Comparison of ENCODE assay signal across 8 mouse cellular contexts in the genomic region with DNA sequence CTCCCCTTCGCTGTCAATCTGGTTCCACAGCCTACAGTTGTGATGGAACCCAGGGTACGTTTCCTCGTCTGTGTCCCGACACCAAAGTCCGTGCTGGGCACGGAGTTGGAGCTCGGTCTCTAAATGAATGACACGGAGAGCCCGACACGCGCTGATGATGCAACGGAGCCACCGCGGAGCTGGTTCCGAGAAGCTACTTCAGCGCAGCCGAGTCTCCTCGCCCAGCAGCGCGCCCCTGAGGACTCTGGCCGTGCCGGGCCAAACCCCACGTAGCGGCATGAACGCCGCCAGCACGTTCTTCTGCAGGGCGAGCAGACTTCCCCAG. TPM values are rescaled to one million over a fixed set of nuclear protein-coding genes. Genes with fewer than 3 reads are reported as not detected.
DNase-seq lines count a peak whose midpoint lies in the region; ATAC-seq and TF ChIP-seq lines count a peak whose summit lies in the region.

No protein-coding gene starts in this region.

- H3K27me3 ChIP-seq in liver, adult 2 months (ENCODE audit: control insufficient read depth, insufficient read depth, low read length): no peaks in the 10 kb centered on the region
- no peaks in the 10 kb centered on the region for H3K27me3 ChIP-seq in embryonic facial prominence, embryonic 14.5 days (replicated peaks; ENCODE audit: control insufficient read depth, insufficient read depth, low read length)
- H3K27me3 ChIP-seq in intestine, postnatal 0 days (replicated peaks; ENCODE audit: control insufficient read depth, insufficient read depth, low read length): no peaks in the 10 kb centered on the region
- H3K27me3 ChIP-seq in neural tube, embryonic 12.5 days (replicated peaks): no peaks in the 10 kb centered on the region

- WGBS in liver, adult 2 months: under 1% methylated on average over 28 of the region's 28 CpGs
- under 1% methylated on average over 28 of the region's 28 CpGs for WGBS in embryonic facial prominence, embryonic 14.5 days
- WGBS in intestine, postnatal 0 days: under 1% methylated on average over 28 of the region's 28 CpGs
- WGBS in neural tube, embryonic 12.5 days: under 1% methylated on average over 28 of the region's 28 CpGs

- H3K9ac ChIP-seq in liver, adult 2 months (ENCODE audit: low read depth, low read length): peak overlapping the region; percentile 86
- peak overlapping the region; percentile 87 for H3K9ac ChIP-seq in embryonic facial prominence, embryonic 14.5 days (ENCODE audit: low read depth, low read length)
- peak overlapping the region; percentile 79 for H3K9ac ChIP-seq in intestine, postnatal 0 days (ENCODE audit: low read depth, low read length)
- H3K9ac ChIP-seq in neural tube, embryonic 12.5 days: peak overlapping the region; percentile 80

- TF ChIP-seq POLR2A in liver, adult 2 months (IDR thresholded peaks at IDR 0.05; ENCODE audit: extremely low read depth, insufficient read depth, low read length): no peak

- no peak for ATAC-seq in embryonic facial prominence, embryonic 14.5 days (ENCODE audit: low read depth)
- ATAC-seq in intestine, postnatal 0 days: peak; percentile 62
- ATAC-seq in neural tube, embryonic 12.5 days (ENCODE audit: low FRiP score, low read depth): no peak; the same call in 1 of the 2 replicates

- peak overlapping the region; percentile 69 for H3K27ac ChIP-seq in liver, adult 2 months (replicated peaks; ENCODE audit: insufficient read depth, low read depth, low read length)
- H3K27ac ChIP-seq in embryonic facial prominence, embryonic 14.5 days (replicated peaks; ENCODE audit: low read depth, low read length): peak overlapping the region; percentile 87
- peak overlapping the region; percentile 85 for H3K27ac ChIP-seq in intestine, postnatal 0 days (ENCODE audit: low read depth, low read length)
- no peak overlapping the region for H3K27ac ChIP-seq in neural tube, embryonic 12.5 days

- no peak for TF ChIP-seq CTCF in liver, adult 2 months (IDR thresholded peaks at IDR 0.05; ENCODE audit: low read depth, low read length)
- no peak for TF ChIP-seq CTCF in intestine, postnatal 0 days (IDR thresholded peaks at IDR 0.05; ENCODE audit: low read depth)

- H3K4me3 ChIP-seq in liver, adult 2 months (ENCODE audit: insufficient read depth, low read depth, low read length): peak overlapping the region; percentile 75
- peak overlapping the region; percentile 95 for H3K4me3 ChIP-seq in embryonic facial prominence, embryonic 14.5 days (ENCODE audit: low read depth, low read length)
- peak overlapping the region; percentile 74 for H3K4me3 ChIP-seq in intestine, postnatal 0 days (ENCODE audit: low read depth, low read length)
- H3K4me3 ChIP-seq in neural tube, embryonic 12.5 days: peak overlapping the region; percentile 89

- no peaks in the 10 kb centered on the region for H3K36me3 ChIP-seq in liver, adult 2 months (ENCODE audit: control insufficient read depth, insufficient read depth, low read length)
- 0 out of 2 replicates have a peak, but pooled peaks cover 4% of the 10 kb centered on the region for H3K36me3 ChIP-seq in embryonic facial prominence, embryonic 14.5 days (ENCODE audit: control insufficient read depth, insufficient read depth, low read length)
- H3K36me3 ChIP-seq in intestine, postnatal 0 days (ENCODE audit: control insufficient read depth, insufficient read depth): no peaks in the 10 kb centered on the region
- no peaks in the 10 kb centered on the region for H3K36me3 ChIP-seq in neural tube, embryonic 12.5 days

- peaks cover 3% of the 10 kb centered on the region; the same call in 1 of the 2 replicates for H3K79me2 ChIP-seq in liver, adult 2 months (ENCODE audit: control insufficient read depth, insufficient read depth, low read length)

- peaks cover 10% of the 10 kb centered on the region for H3K4me1 ChIP-seq in liver, adult 2 months (ENCODE audit: control insufficient read depth, insufficient read depth, low read length)
- peaks cover 24% of the 10 kb centered on the region for H3K4me1 ChIP-seq in embryonic facial prominence, embryonic 14.5 days (ENCODE audit: control insufficient read depth, insufficient read depth, low read length)
- H3K4me1 ChIP-seq in intestine, postnatal 0 days (replicated peaks; ENCODE audit: control insufficient read depth, insufficient read depth, low read length): peaks cover 11% of the 10 kb centered on the region
- peaks cover 9% of the 10 kb centered on the region for H3K4me1 ChIP-seq in neural tube, embryonic 12.5 days

- H3K4me2 ChIP-seq in embryonic facial prominence, embryonic 14.5 days (ENCODE audit: low read depth, low read length): peak overlapping the region; percentile 92
- peak overlapping the region; percentile 63 for H3K4me2 ChIP-seq in intestine, postnatal 0 days (replicated peaks; ENCODE audit: low read depth)
- peak overlapping the region; percentile 86 for H3K4me2 ChIP-seq in neural tube, embryonic 12.5 days (replicated peaks)

- DNase-seq in liver, adult 2 months (ENCODE audit: extremely low read depth, low read depth, low spot score): no peak
- DNase-seq in liver: no peak
- no peak for DNase-seq in embryonic facial prominence, embryonic 14.5 days (ENCODE audit: low spot score)
- no peak for DNase-seq in adrenal gland, adult 2 months
- DNase-seq in frontal cortex, postnatal 36 days (ENCODE audit: low spot score in 2 of 2): no peak
- no peak for DNase-seq in urinary bladder, postnatal 4 days (ENCODE audit: low spot score in 2 of 2)

- H3K9me3 ChIP-seq in embryonic facial prominence, embryonic 14.5 days (ENCODE audit: control insufficient read depth, low read length): no peaks in the 10 kb centered on the region
- no peaks in the 10 kb centered on the region for H3K9me3 ChIP-seq in intestine, postnatal 0 days (ENCODE audit: control insufficient read depth)
- H3K9me3 ChIP-seq in neural tube, embryonic 12.5 days: no peaks in the 10 kb centered on the region

RNA-seq across cellular contexts. Expression of gene Farsb, which starts 0.3 kb away (rescaled TPM):
- total RNA-seq in liver, adult 2 months (2014; rRNA removed): 33.7 and 37.3 TPM in 2 replicates
- 11.2 and 12.8 TPM in 2 replicates for polyA plus RNA-seq in liver, adult 2 months (2012; rRNA removed)
- 122 and 145 TPM in 2 replicates for polyA plus RNA-seq in embryonic facial prominence, embryonic 14.5 days (2014; fragmentation: Nextera tagmentation; extraction: Ambion mirVana)
- 59.2 and 61.5 TPM in 2 replicates for polyA plus RNA-seq in intestine, postnatal 0 days (2015; fragmentation: Nextera tagmentation; extraction: Ambion mirVana)
- polyA plus RNA-seq in neural tube, embryonic 12.5 days (2016; fragmentation: Nextera tagmentation; extraction: Ambion mirVana): 124 TPM in 2 replicates
- total RNA-seq in adrenal gland, adult 2 months (2021): 10 to 100 TPM; 76.1 to 77.6 TPM
- 3.5 and 4.4 TPM in 2 replicates for polyA plus RNA-seq in adrenal gland, adult 2 months (2012; rRNA removed)

RNA-seq across cellular contexts. Expression of gene Mogat1, which starts 22.4 kb away (rescaled TPM):
- total RNA-seq in liver, adult 2 months (2014; rRNA removed): 0.65 TPM in 1 of 2 replicates, not detected in the other
- polyA plus RNA-seq in liver, adult 2 months (2012; rRNA removed): 1.0 and 3.6 TPM in 2 replicates
- 0.69 and 0.72 TPM in 2 replicates for polyA plus RNA-seq in embryonic facial prominence, embryonic 14.5 days (2014; fragmentation: Nextera tagmentation; extraction: Ambion mirVana)
- polyA plus RNA-seq in intestine, postnatal 0 days (2015; fragmentation: Nextera tagmentation; extraction: Ambion mirVana): 0.44 and 0.98 TPM in 2 replicates
- polyA plus RNA-seq in neural tube, embryonic 12.5 days (2016; fragmentation: Nextera tagmentation; extraction: Ambion mirVana): 0.37 and 0.75 TPM in 2 replicates
- 1 to 10 TPM; 2.5 to 4.0 TPM for total RNA-seq in adrenal gland, adult 2 months (2021)
- 8.7 and 14.6 TPM in 2 replicates for polyA plus RNA-seq in adrenal gland, adult 2 months (2012; rRNA removed)

RNA-seq across cellular contexts. Expression of gene BC035947, which starts 23.6 kb away (rescaled TPM):
- total RNA-seq in liver, adult 2 months (2014; rRNA removed): not detected in 2 replicates
- polyA plus RNA-seq in liver, adult 2 months (2012; rRNA removed): not detected in 2 replicates
- polyA plus RNA-seq in embryonic facial prominence, embryonic 14.5 days (2014; fragmentation: Nextera tagmentation; extraction: Ambion mirVana): 0.40 and 0.73 TPM in 2 replicates
- polyA plus RNA-seq in intestine, postnatal 0 days (2015; fragmentation: Nextera tagmentation; extraction: Ambion mirVana): 3.6 and 5.6 TPM in 2 replicates
- 0.42 and 0.65 TPM in 2 replicates for polyA plus RNA-seq in neural tube, embryonic 12.5 days (2016; fragmentation: Nextera tagmentation; extraction: Ambion mirVana)
- total RNA-seq in adrenal gland, adult 2 months (2021): under 1 TPM; 0.29 to 0.48 TPM
- 0.06 and 0.08 TPM in 2 replicates for polyA plus RNA-seq in adrenal gland, adult 2 months (2012; rRNA removed)
